Mouse (Mus musculus) intestine, postnatal 0 days (tissue): ENCODE results near the gene Ctu1. TPM values are rescaled to one million over a fixed set of nuclear protein-coding genes. Genes with fewer than 3 reads are reported as not detected.

ENCODE experiments used
- ATAC-seq: fragments of 200-750 bp; cut with Nextera tagmentation; 2 replicates; pipeline ENCODE4 v1.8.0; 2017; ENCODE audit warnings: mild to moderate bottlenecking, moderate TSS enrichment, moderate library complexity
- H3K27ac ChIP-seq: fragments of 300-500 bp; sonication (generic); 2 replicates; pipeline ENCODE4 v1.5.1; 2014; ENCODE audit warnings: mild to moderate bottlenecking, low read depth, low read length, moderate library complexity
- H3K27me3 ChIP-seq: fragments of 300-500 bp; sonication (generic); replicated peaks from 2 replicates; pipeline ENCODE4 v1.6.1; 2014; ENCODE audit warnings: low read length, mixed read lengths; ENCODE audit not compliant: control insufficient read depth, insufficient read depth
- H3K36me3 ChIP-seq: fragments of 300-500 bp; sonication (generic); 2 replicates; pipeline ENCODE4 v1.6.1; 2014; ENCODE audit warnings: mild to moderate bottlenecking, moderate library complexity; ENCODE audit not compliant: control insufficient read depth, insufficient read depth
- H3K4me1 ChIP-seq: fragments of 300-500 bp; sonication (generic); replicated peaks from 2 replicates; pipeline ENCODE4 v1.6.1; 2014; ENCODE audit warnings: antibody characterized with exemption, low read length, mixed read lengths; ENCODE audit not compliant: control insufficient read depth, insufficient read depth
- H3K4me2 ChIP-seq: fragments of 300-500 bp; sonication (generic); replicated peaks from 2 replicates; pipeline ENCODE4 v1.6.1; 2014; ENCODE audit warnings: low read depth, mild to moderate bottlenecking, moderate library complexity
- H3K4me3 ChIP-seq: fragments of 300-500 bp; sonication (generic); 2 replicates; pipeline ENCODE4 v1.5.1; 2014; ENCODE audit warnings: low read depth, low read length
- H3K9ac ChIP-seq: fragments of 300-500 bp; sonication (generic); 2 replicates; pipeline ENCODE4 v1.6.1; 2014; ENCODE audit warnings: mild to moderate bottlenecking, low read depth, low read length
- H3K9me3 ChIP-seq: fragments of 300-500 bp; sonication (generic); 2 replicates; pipeline ENCODE4 v1.6.1; 2016; ENCODE audit warnings: mixed run types; ENCODE audit not compliant: control insufficient read depth
- CTCF ChIP-seq: sonication (generic); IDR thresholded peaks from 2 replicates; pipeline ENCODE4 v1.5.1; 2016; ENCODE audit warnings: low read depth, mild to moderate bottlenecking, control low read depth, antibody characterized with exemption, moderate library complexity
- WGBS: fragments of 180-500 bp; shearing (Covaris S2); extraction: QIAGEN DNeasy Blood & Tissue Kit; methylation state at CpG from one replicate; pipeline ENCODE4 v1.1.7; 2014; 5-methylcytosine and 5-hydroxymethylcytosine counted together
- polyA plus RNA-seq: library from polyadenylated mRNA; unstranded; fragments of >200 nt; fragmentation: Nextera tagmentation; extraction: Ambion mirVana; gene quantifications from 2 replicates; pipeline ENCODE4 v1.2.1, GENCODE M21; 2015

Ctu1 gene
- 5.2 and 5.8 TPM in 2 replicates for polyA plus RNA-seq

DNA sequence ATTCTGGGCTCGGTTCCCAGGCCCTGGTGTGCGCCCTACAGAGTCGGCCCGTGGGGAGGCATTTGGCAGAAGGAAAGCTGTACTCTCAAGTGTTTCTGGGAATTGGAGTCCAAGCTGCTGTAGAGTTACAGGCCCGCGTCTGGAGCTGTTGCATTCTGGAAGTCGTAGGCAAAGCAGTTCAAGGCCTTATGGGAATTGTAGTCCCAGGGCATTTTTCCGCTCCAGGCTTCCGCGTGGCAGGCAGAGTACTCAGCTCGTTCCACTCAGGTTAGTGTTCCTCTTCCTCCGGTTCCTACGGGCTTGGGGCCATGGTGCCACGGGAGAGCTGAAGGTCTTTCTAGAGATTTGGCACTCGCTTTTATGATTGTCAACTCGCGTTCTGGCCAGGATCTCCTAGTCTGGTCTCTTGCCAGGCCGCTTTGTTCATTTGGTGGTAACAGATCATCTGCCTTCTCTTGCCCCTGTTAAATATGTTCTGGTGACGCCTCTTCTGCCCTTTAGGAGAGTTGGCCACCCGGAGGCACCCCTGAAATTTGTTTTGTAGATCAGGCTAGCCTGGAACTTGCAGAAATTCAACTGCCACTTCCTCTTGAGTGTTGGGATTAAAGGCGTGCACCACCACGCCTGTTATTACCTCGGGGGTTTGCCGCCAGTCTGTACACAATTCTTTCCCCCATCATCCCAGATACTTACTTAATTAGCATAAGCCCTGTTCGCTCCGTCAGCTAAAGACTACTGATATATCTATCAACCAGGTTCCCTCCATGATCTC lies at the start of gene Ctu1:
Ctu1 (plus strand) TSS at position 208 of the 772 bp plus-strand sequence.
- peak within 1 kb of the TSS; percentile 55 for H3K9ac ChIP-seq
- under 1% methylated on average over 26 of the region's 26 CpGs for WGBS
- H3K36me3 ChIP-seq, result peaks cover 19% of the 10 kb centered on the region
- H3K4me1 ChIP-seq, result no peaks in the 10 kb centered on the region
- peak within 1 kb of the TSS; percentile 66 for H3K4me2 ChIP-seq
- TF ChIP-seq CTCF, result no peak
- no peak within 1 kb of the TSS for H3K27ac ChIP-seq
- no peaks in the 10 kb centered on the region for H3K9me3 ChIP-seq
- ATAC-seq, result peak; percentile 89
- no peaks in the 10 kb centered on the region for H3K27me3 ChIP-seq
- H3K4me3 ChIP-seq, result peak within 1 kb of the TSS; percentile 64

DNA sequence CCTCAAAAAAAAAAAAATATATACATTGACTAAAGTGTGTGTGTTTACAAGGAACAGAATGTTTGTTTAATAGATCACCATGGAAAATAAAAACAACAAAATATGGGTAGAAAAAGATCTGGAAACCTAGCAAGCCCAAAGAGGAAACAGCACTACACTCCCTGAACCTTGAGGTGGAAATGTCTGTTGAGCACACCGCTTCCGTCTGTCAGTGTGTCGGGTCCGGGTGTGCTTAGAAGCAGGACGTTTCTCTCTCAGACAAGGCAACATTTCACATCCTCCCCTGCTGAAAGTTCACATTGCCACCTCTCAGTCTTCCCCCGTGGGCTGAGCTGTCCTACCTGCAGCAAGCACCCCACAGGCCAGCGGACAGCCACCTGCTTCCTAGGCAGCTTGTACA lies 48.9 kb upstream of the Ctu1 start:
- TF ChIP-seq CTCF, result no peak
- no peak overlapping the region for H3K27ac ChIP-seq
- ATAC-seq, result no peak
- no peaks in the 10 kb centered on the region for H3K9me3 ChIP-seq
- H3K36me3 ChIP-seq, result no peaks in the 10 kb centered on the region
- H3K4me2 ChIP-seq, result no peak overlapping the region
- no peak overlapping the region for H3K9ac ChIP-seq
- H3K27me3 ChIP-seq, result no peaks in the 10 kb centered on the region
- H3K4me1 ChIP-seq, result no peaks in the 10 kb centered on the region
- 78% methylated on average over 7 of the region's 7 CpGs for WGBS
- H3K4me3 ChIP-seq, result no peak overlapping the region

DNA sequence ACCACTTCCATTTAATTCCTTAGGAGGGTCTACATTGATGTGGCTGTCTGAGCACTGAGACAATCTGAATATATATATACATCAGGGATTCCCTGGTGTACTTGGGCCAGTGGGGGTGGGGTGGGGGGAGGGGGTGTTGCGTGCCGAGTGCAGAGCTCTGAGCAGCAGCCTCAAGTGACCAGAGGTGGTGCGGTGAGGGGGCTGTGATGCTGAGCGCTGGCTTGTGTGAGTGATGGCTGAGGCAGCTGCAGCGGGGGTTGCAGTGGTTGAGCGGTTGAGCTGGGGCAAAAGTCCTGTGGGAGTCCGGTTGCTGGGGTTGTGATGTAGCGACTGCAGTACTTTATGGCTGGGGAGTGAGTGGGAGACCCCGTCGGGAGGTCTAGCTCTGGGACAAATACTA lies 48.0 kb upstream of the Ctu1 start:
- Histone ChIP-seq H3K27me3 (no peaks in the 10 kb centered on the region), H3K4me2 (no peak overlapping the region), H3K9me3 (no peaks in the 10 kb centered on the region), H3K36me3 (no peaks in the 10 kb centered on the region), H3K27ac (no peak overlapping the region), H3K4me3 (no peak overlapping the region), H3K9ac (no peak overlapping the region), H3K4me1 (no peaks in the 10 kb centered on the region)
- no peak for TF ChIP-seq CTCF
- ATAC-seq, result no peak
- WGBS, result 31% methylated on average over 10 of the region's 10 CpGs

DNA sequence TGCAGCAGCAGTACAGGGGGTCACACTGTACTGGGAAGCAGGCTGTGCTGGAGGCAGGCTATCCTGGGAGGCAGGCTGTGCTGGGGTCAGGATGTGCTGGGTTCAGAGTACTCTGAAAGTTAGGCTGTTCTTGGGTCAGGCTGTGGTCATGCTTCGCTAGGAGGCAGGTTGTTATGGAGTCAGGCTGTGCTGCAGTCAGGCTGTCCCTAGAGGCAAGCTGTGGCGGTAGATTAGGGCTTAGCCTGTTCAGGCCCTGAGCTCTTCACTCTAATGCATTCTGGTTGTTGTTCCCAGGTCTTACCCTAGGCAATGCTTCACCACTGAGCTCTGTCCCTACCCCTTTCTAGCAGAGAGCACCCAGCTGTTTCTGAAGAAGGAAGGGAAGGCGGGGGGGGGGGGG lies 46.8 kb upstream of the Ctu1 start:
- Histone ChIP-seq H3K4me2 (no peak overlapping the region), H3K9me3 (no peaks in the 10 kb centered on the region), H3K4me3 (no peak overlapping the region), H3K4me1 (no peaks in the 10 kb centered on the region), H3K27ac (no peak overlapping the region), H3K9ac (no peak overlapping the region), H3K27me3 (no peaks in the 10 kb centered on the region), H3K36me3 (no peaks in the 10 kb centered on the region)
- 75% methylated on average over 3 of the region's 3 CpGs for WGBS
- no peak for TF ChIP-seq CTCF
- no peak for ATAC-seq

DNA sequence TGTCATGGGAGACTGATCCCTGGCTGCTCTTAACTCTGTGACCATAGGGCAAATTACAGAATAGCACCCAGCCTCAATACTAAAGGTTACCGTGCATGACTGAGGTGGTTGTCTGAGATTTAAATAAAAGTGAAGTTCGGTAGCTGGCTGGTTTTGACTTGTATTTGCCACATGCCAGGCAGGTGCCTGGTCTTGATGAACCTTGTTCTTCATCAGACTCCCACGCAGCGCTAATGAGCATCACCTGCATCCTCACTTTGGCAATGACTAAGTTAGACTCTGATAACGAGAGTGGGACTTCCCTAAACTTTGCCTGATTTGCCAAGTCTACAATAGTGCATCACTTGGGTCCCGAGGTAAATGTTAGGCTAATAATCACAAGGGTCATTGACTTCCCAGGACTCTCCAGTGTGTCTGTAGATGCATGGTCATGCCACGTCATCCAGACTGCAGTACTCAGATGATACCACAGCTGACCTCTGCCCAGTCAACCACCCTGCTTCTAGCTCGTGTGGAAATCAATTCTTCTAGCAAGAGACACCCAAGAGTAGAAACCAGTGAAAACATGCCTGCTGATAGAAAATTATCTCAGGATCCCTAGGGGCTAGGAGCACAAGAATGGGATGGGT lies 45.9 kb upstream of the Ctu1 start:
- H3K27me3 ChIP-seq, result no peaks in the 10 kb centered on the region
- TF ChIP-seq CTCF, result no peak
- peak overlapping the region; percentile 62 for H3K27ac ChIP-seq
- WGBS, result 74% methylated on average over 8 of the region's 8 CpGs
- ATAC-seq, result peak; percentile 96
- no peaks in the 10 kb centered on the region for H3K36me3 ChIP-seq
- no peaks in the 10 kb centered on the region for H3K9me3 ChIP-seq
- H3K4me1 ChIP-seq, result no peaks in the 10 kb centered on the region
- H3K9ac ChIP-seq, result no peak overlapping the region
- no peak overlapping the region for H3K4me3 ChIP-seq
- no peak overlapping the region for H3K4me2 ChIP-seq

DNA sequence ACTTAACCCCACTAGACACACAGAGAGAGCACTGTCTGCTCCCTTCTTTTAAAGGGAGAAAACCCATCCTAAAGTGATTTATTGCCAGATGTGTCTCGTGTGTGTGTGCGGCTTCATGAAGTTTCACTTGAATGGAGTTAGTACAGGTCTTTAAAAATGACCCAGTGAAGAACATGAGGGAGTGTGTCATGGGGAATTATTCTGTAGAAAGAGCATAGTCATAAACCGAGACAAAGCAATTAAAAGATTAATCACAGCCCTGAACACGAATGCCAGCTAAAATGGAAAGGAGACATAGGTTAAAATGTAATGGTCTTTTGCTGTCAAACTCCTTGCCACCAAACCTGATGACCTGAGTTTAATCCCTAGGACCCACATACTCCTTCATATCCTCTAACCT lies 37.9 kb upstream of the Ctu1 start:
- Histone ChIP-seq H3K4me1 (peaks cover 6% of the 10 kb centered on the region; the same call in 1 of the 2 replicates), H3K36me3 (no peaks in the 10 kb centered on the region), H3K9me3 (no peaks in the 10 kb centered on the region), H3K4me3 (no peak overlapping the region), H3K9ac (no peak overlapping the region), H3K27ac (no peak overlapping the region; the same call in 1 of the 2 replicates), H3K27me3 (no peaks in the 10 kb centered on the region), H3K4me2 (peak overlapping the region; percentile 30)
- ATAC-seq, result peak; percentile 48
- WGBS, result 27% methylated on average over 4 of the region's 4 CpGs
- TF ChIP-seq CTCF, result no peak
